Mouse (Mus musculus) CH12.LX (cell line): ENCODE measurements at regions not wholly inside any gene's neighbourhood (a gene's known extent, or its start where the extent isn't known, plus 50 kb on each side); places are given as distances from the start of the nearest gene placed in this dataset.

Experiments used
- DNase-seq: peaks from one replicate; pipeline ENCODE4 v3.0.0-alpha.2; 2013; ENCODE audit errors: extremely low read depth
- H3K27ac ChIP-seq: 2 replicates; pipeline ENCODE4 v1.5.1; 2012; ENCODE audit warnings: low read depth, mild to moderate bottlenecking, control low read depth, moderate library complexity; ENCODE audit not compliant: insufficient read depth
- H3K27me3 ChIP-seq: replicated peaks from 2 replicates; pipeline ENCODE3; 2012; ENCODE audit warnings: inconsistent platforms
- H3K36me3 ChIP-seq, 2 experiments: replicated peaks in 1 of 2; 2 replicates each; pipeline versions ENCODE3 to v1.6.1; 2012; ENCODE audit warnings: inconsistent platforms in 1 of 2, low read length in 1 of 2, mild to moderate bottlenecking in 1 of 2, mixed read lengths in 1 of 2, moderate library complexity in 1 of 2; ENCODE audit not compliant: control insufficient read depth in 1 of 2, insufficient read depth in 1 of 2
- H3K4me1 ChIP-seq, 2 experiments: 2 replicates each; pipeline ENCODE4 v1.6.1; 2012; ENCODE audit warnings: inconsistent platforms in 1 of 2, moderate library complexity in 1 of 2; ENCODE audit not compliant: insufficient read depth in 2 of 2, control insufficient read depth in 1 of 2
- H3K4me2 ChIP-seq: 2 replicates; pipeline ENCODE4 v1.6.1; 2012; ENCODE audit warnings: low read depth, mild to moderate bottlenecking, control low read depth; ENCODE audit not compliant: poor library complexity, insufficient read depth, severe bottlenecking
- H3K4me3 ChIP-seq, 3 experiments: fragments of 150-350 bp in 1 of 3; sonication (generic) in 1 of 3; replicated peaks in 1 of 3; 2 replicates each; pipeline versions ENCODE3 to v1.5.1; 2011 to 2012; ENCODE audit warnings: low read depth in 2 of 3, low read length in 2 of 3, mild to moderate bottlenecking in 2 of 3, moderate library complexity in 2 of 3, control low read depth in 1 of 3, improper control_type of control experiment in 1 of 3, inconsistent platforms in 1 of 3, mixed read lengths in 1 of 3; ENCODE audit not compliant: poor library complexity in 1 of 3
- H3K79me2 ChIP-seq: replicated peaks from 2 replicates; pipeline ENCODE4 v1.6.1; 2012; ENCODE audit warnings: mild to moderate bottlenecking, moderate library complexity; ENCODE audit not compliant: control insufficient read depth, poor library complexity, insufficient read depth, severe bottlenecking; ENCODE audit errors: extremely low read depth
- H3K9ac ChIP-seq: 2 replicates; pipeline ENCODE4 v1.6.1; 2012; ENCODE audit warnings: low read depth, mild to moderate bottlenecking, control low read depth, moderate library complexity; ENCODE audit not compliant: insufficient read depth
- H3K9me3 ChIP-seq: replicated peaks from 2 replicates; pipeline ENCODE3; 2012; ENCODE audit warnings: low read length, inconsistent platforms, mixed read lengths
- CTCF ChIP-seq, 2 experiments: IDR thresholded peaks in 1 of 2; conservative IDR thresholded peaks in 1 of 2; 2 replicates each; pipeline ENCODE4 v1.5.1; 2011 to 2012; ENCODE audit warnings: low read depth in 2 of 2, low read length in 2 of 2, improper control_type of control experiment in 1 of 2, inconsistent platforms in 1 of 2, mild to moderate bottlenecking in 1 of 2, moderate library complexity in 1 of 2
- HCFC1 ChIP-seq: IDR thresholded peaks from 2 replicates; pipeline ENCODE4 v1.6.1; 2012; ENCODE audit warnings: low read depth, mild to moderate bottlenecking, inconsistent platforms, low read length, improper control_type of control experiment
- IRF4 ChIP-seq: IDR thresholded peaks from 2 replicates; pipeline ENCODE4 v1.6.1; 2014; ENCODE audit warnings: low read depth, mild to moderate bottlenecking, inconsistent platforms, low read length, improper control_type of control experiment
- JUN ChIP-seq: IDR thresholded peaks from 2 replicates; pipeline ENCODE4 v1.6.1; 2011; ENCODE audit warnings: low read depth, mild to moderate bottlenecking, low read length, improper control_type of control experiment, moderate library complexity; ENCODE audit not compliant: insufficient read depth
- JUND ChIP-seq: conservative IDR thresholded peaks from 2 replicates; pipeline ENCODE4 v1.6.1; 2011; ENCODE audit warnings: low read depth, low read length, improper control_type of control experiment
- KAT2A ChIP-seq: IDR thresholded peaks from 2 replicates; pipeline ENCODE4 v1.6.1; 2012; ENCODE audit warnings: low read length, improper control_type of control experiment, inconsistent platforms; ENCODE audit not compliant: insufficient replicate concordance
- MXI1 ChIP-seq: IDR thresholded peaks from 2 replicates; pipeline ENCODE4 v1.6.1; 2011; ENCODE audit warnings: mild to moderate bottlenecking, low read depth, low read length, improper control_type of control experiment
- NELFE ChIP-seq: IDR thresholded peaks from 2 replicates; pipeline ENCODE4 v1.6.1; 2011; ENCODE audit warnings: low read depth, low read length, improper control_type of control experiment
- POLR2A ChIP-seq: IDR thresholded peaks from 2 replicates; pipeline ENCODE4 v1.6.1; 2011; ENCODE audit warnings: low read depth, mild to moderate bottlenecking, improper control_type of control experiment, low read length
- RAD21 ChIP-seq: IDR thresholded peaks from 2 replicates; pipeline ENCODE4 v1.6.1; 2011; ENCODE audit warnings: low read depth, mild to moderate bottlenecking, low read length, improper control_type of control experiment, moderate library complexity
- SMC3 ChIP-seq: IDR thresholded peaks from 2 replicates; pipeline ENCODE4 v1.6.1; 2011; ENCODE audit warnings: low read depth, low read length, improper control_type of control experiment
- USF1 ChIP-seq: IDR thresholded peaks from 2 replicates; pipeline ENCODE4 v1.6.1; 2014; ENCODE audit warnings: low read depth, mild to moderate bottlenecking, inconsistent platforms, low read length, improper control_type of control experiment
- ZMIZ1 ChIP-seq: IDR thresholded peaks from 2 replicates; pipeline ENCODE4 v1.6.1; 2012; ENCODE audit warnings: low read depth, mild to moderate bottlenecking, inconsistent platforms, low read length, improper control_type of control experiment
- dilution Hi-C: fragments of 300-500 bp; cut with MboI; formaldehyde crosslinking; loops from 2 replicates; pipeline ENCODE4 v1.14.3; 2020; ENCODE audit warnings: low sequenced_read_pairs; ENCODE audit not compliant: extremely low pct_unique_long_range_greater_than_20kb, extremely low pct_ligation_motif_present
- in situ Hi-C: fragments of 300-500 bp; cut with MboI; formaldehyde crosslinking; loops from 3 replicates; pipeline ENCODE4 v1.14.3; 2019; ENCODE audit warnings: low sequenced_read_pairs, low pct_ligation_motif_present, low pct_unique_long_range_greater_than_20kb, mixed read lengths

DNA sequence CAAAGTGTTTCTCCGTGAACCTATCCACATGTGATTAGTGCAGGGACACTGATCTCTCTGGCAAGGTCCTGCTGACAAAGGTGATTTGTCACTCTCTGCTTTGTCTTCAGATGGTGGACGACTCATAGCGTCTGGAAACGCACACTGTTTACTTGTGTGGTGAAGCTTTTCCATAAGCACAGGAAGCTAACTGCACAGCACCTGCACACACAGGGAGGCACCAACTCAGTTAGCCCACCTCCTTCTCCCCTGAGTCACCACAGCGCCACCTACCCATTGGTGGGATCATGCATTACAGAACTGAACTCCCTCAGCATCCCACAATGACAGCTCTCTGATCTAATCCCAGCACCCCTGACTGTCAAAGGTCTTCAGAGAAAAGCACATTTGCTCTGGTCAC, 141.9 kb upstream of the Klf14 start:
- dilution Hi-C loops (no loop called here), in situ Hi-C loops (no loop called here)
- H3K79me2 ChIP-seq, result peaks cover 82% of the 10 kb centered on the region
- peaks cover 60 to 96% of the 10 kb centered on the region in 2 experiments for H3K36me3 ChIP-seq
- DNase-seq, result no peak
- no peaks in the 10 kb centered on the region for H3K27me3 ChIP-seq
- H3K4me2 ChIP-seq, result no peak overlapping the region
- peaks cover 4 to 32% of the 10 kb centered on the region in 2 experiments for H3K4me1 ChIP-seq
- TF ChIP-seq POLR2A (0 out of 2 replicates have a peak, but pooled peaks have one; percentile 8), HCFC1 (no peak), KAT2A (no peak), CTCF (conservative IDR thresholded peaks at IDR 0.05 in 1 of 2, IDR thresholded peaks at IDR 0.05 in 1 of 2; ENCODE audit: low read depth in 2 of 2, low read length in 2 of 2) (peak in 1 of 2 experiments; percentile 57; a peak in 2 of 4 replicates), RAD21 (peak; percentile 15), SMC3 (peak; percentile 35), ZMIZ1 (no peak)
- no peak overlapping the region for H3K4me3 ChIP-seq
- H3K9me3 ChIP-seq, result no peaks in the 10 kb centered on the region
- no peak overlapping the region; the same call in 1 of the 2 replicates for H3K27ac ChIP-seq
- no peak overlapping the region for H3K9ac ChIP-seq

DNA sequence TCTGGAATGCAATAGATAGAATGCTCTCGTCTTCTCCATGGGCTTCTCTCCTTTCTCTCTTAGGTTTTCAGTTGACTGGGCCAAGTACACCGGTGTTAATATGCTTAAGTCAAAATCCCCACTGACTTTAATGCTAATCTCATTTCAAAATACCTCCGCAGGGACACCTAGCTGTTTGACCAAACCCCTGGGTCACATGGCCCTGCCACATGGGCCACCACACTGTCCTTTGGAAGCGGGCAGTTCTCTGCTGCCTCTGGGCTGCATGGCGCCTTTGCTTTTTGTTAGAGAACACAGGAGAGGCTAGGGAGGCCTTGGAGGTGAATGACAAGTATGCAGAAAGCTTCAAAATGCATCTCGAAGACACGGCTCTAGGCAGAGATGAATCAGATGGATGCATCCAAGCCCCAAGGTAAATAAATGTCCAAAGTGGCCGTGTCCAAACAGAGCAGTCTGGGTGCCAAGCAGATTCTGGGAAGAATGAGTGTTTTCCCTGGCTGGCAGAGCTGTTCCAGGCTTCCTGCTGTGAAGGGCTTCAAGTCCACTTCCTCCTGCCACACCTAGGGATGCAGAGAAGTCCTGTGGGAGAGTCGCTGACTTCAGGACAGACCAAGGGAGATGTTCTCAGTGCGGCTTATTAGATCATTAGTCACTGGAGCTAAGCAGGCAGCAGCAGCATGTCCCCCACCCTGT, 147.4 kb upstream of the Klf14 start:
- in situ Hi-C loops (no loop called here), dilution Hi-C loops (no loop called here)
- Histone ChIP-seq H3K9me3 (peaks cover 10% of the 10 kb centered on the region), H3K9ac (no peak overlapping the region), H3K4me3 (no peak overlapping the region), H3K27ac (peak overlapping the region; percentile 18; the same call in 1 of the 2 replicates), H3K36me3 (peaks cover 52 to 88% of the 10 kb centered on the region in 2 experiments), H3K4me2 (no peak overlapping the region), H3K79me2 (peaks cover 82% of the 10 kb centered on the region), H3K4me1 (peaks cover 30 to 67% of the 10 kb centered on the region in 2 experiments), H3K27me3 (no peaks in the 10 kb centered on the region)
- TF ChIP-seq JUND (no peak), IRF4 (no peak), MXI1 (peak; percentile 38; the same call in 1 of the 2 replicates), NELFE (no peak), JUN (no peak), USF1 (peak; percentile 59)
- DNase-seq, result no peak
